Mouse (Mus musculus) heart, adult 2 months (tissue): Measurements from ENCODE around the gene Gm10197.

ENCODE experiments used
- CTCF ChIP-seq: fragments of 200-600 bp; IDR thresholded peaks from 2 replicates; pipeline ENCODE4 v1.8.1; 2022; ENCODE audit warnings: antibody characterized with exemption, mild to moderate bottlenecking, moderate library complexity
- POLR2A ChIP-seq: fragments of 200-500 bp; IDR thresholded peaks from 2 replicates; pipeline ENCODE4 v1.6.1; 2011; ENCODE audit warnings: mild to moderate bottlenecking, low read depth, low read length, control low read depth; ENCODE audit not compliant: insufficient read depth

GRCm38 (mm10) chr19:53413617-53414380, 42.2 kb upstream of the Gm10197 start:
- TF ChIP-seq CTCF (no peak), POLR2A (no peak)
